Mouse (Mus musculus) layer of hippocampus, postnatal 25 days (tissue): ENCODE results near the gene Ldlrad1. TPM values are rescaled to one million over a fixed set of nuclear protein-coding genes. Genes with fewer than 3 reads are reported as not detected.

Source experiments
- DNase-seq, 2 experiments: peaks; one replicate each; pipeline ENCODE4 v3.0.0; 2022; ENCODE audit warnings: mixed read lengths in 2 of 2, low spot score in 1 of 2; ENCODE audit errors: extremely low spot score in 1 of 2
- total RNA-seq, 2 experiments: library from RNA; stranded (reverse); gene quantifications; 2 replicates each; pipeline ENCODE4 v1.2.3; 2021

Gene Ldlrad1
- total RNA-seq = not detected

- DNase-seq = no peak
Observed at GRCm38 (mm10) chr4:107208880-107209279, at the start of gene Ldlrad1. TSS of gene Ldlrad1 (plus strand) at chr4:107209180.

GRCm38 (mm10) chr4:107160181-107160580, 48.8 kb upstream of the Ldlrad1 start:
- no peak for DNase-seq

- no peak for DNase-seq
Observed at GRCm38 (mm10) chr4:107163341-107163740, 45.6 kb upstream of the Ldlrad1 start.

- DNase-seq = peak; percentile 39 to 66
Observed at GRCm38 (mm10) chr4:107163756-107164587, 45.0 kb upstream of the Ldlrad1 start.

DNA sequence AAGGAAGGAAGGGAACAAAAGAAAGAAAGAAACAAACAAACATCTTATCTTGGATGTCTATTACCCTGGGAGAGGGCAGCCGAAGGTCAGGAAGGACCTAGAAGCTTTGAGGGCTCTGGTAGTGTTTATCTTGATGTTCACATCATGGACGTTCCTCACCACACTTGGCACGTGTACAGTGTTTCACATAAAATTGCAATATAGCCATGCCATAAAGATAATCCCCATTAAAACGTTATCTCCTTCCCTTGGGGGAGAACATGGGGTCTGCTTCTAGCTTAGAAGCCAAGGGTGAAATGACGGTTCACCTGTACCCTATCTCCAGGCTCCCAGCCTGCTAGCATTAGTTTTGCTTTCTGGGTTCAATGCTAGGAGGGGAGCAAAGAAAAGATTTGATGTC, 42.3 kb upstream of the Ldlrad1 start:
- DNase-seq = no peak

DNA sequence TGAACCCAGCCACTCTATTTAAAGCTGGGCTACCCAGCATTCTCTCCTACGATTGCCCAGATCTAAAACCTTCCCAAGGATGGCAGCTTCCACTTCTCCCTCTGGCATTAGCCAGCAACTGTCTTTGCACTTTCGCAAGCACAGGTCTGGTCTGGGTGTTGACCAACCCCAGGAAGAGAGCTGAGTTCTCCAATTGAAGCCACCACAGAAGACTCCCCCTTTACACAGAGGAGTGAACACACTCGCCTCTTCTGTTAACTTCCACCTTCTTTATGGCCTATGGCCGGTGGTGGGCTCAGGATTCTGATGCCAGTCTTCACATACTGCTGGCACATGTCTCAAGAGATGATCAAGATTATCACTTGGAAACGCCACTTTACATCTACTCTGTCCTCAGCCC, 41.2 kb upstream of the Ldlrad1 start:
- no peak for DNase-seq

DNA sequence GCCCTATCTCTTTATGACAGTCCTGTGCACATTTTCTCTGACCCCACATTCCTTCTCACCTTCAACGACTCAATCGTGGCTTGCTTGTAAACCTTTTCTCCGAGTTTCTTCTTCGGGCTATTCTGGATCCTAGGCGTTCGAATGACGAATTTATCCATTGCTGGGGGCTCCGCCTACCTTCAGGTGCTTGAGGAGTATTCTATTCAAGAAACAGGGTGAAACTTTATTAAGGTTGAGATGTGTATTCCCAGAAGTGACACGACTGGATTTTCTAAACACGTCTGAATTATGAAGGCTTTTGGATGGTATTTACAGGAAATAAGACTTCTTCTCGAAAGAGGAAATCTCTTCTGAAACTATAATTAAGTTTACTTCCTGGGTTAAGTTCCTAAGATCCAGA, 31.5 kb upstream of the Ldlrad1 start:
- DNase-seq = no peak

DNA sequence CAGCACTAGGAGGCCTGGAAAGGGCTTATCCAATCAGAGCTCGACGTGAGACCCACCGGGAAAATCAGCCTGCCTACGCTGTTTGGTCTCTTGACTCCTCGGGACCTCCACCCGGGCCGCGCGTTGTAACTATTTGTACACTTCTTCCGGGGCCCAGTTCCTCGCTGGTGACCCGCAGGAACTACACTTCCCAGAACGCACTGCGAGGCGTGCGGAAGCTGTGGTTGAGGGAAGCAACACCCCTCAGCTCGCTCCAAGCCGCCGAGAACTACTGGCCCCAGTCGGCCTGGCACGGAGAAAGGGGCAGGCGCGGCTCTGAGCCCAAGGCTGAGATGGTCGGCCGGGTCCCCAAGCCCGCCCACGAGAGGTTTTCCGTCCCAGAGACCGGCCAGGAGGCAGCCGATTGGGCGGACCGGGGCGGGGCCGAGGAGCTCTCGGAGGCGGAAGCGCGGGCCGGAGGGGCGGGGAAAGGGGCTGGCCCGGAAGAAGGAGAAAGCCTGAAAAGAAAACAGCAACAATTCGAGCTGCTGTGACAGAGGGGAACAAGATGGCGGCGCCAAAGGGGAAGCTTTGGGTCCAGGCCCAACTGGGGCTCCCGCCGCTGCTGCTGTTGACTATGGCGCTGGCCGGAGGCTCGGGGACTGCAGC, 30.7 kb upstream of the Ldlrad1 start, which contains the start of gene Tmem59:
Gene Tmem59, plus strand, starts transcription at position 218 of the 648 bp plus-strand sequence.
- DNase-seq = peak; percentile 78 to 95

DNA sequence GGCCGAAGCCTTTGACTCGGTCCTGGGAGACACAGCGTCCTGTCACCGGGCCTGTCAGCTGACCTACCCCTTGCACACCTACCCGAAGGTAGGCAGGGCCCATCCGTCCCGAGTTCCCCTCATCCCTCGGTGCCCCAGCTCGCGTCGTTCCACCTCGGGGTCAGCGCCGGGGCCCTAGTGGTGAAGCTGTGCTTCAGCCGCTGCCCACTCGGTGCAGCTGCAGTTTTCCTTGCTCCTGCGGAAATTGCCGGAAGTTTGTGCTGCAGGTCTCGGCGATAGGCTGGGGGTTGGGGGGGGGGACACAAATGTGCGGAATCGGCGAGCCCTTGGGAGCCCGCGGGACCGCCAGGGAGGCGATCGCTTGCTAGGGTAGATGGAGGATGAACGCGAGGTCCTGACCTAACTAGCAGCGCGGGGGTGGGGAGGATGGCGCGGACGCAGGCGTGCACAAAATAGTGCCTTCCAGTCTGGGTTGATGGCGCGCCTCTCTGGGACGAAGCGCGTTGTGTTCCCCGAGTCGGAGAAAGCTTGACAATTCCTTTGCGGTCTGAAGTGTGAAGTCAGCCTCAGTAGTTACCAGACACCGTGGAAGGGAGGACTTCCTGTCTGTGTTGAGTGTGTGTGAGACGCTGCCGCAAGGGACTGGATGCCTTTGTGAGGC, 30.0 kb upstream of the Ldlrad1 start, which contains the start of gene Tceanc2:
Gene Tceanc2, minus strand, starts transcription at position 287 of the 661 bp plus-strand sequence.
- peak; percentile 31 to 36 for DNase-seq

DNA sequence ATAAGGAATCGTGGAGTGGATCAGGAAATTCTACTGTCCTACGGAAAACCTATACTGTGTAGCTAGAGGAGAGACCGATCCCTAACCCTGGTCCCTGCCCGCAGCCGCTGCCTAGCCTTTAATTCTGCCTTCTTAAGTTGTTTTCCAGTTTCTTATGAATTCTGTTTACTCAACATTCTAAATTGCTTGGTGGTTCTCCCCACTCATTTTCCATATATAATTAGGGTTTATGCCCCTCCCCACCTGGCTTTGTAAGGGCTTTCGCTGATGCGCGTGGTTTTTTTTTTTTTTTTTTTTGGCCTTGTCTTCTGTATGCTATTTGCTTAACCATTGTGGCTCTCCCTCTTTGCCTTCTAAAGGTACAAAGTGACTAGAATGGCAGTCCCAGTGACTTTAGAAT, 29.4 kb upstream of the Ldlrad1 start:
- no peak for DNase-seq

- no peak for DNase-seq
Observed at GRCm38 (mm10) chr4:107180746-107181145, 28.2 kb upstream of the Ldlrad1 start.

DNA sequence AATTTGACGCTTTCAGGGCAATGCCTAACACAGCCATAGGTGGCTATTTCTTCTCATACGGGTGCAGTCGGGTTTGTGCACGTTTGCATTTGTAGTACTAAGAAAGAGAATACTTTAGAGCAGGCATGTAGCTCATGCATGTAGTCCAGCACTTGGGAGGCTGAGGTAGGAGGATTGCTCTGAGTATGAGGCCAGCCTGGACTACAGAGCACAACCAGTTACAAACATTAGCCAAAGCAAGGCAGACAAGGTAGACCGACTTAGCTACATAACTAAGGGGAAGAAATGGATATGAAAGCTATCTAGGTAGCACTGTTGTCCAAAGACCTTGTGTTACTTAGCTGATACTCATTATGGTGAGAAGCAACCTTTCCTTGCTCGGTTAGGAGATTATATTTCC, 27.1 kb upstream of the Ldlrad1 start:
- no peak for DNase-seq

DNA sequence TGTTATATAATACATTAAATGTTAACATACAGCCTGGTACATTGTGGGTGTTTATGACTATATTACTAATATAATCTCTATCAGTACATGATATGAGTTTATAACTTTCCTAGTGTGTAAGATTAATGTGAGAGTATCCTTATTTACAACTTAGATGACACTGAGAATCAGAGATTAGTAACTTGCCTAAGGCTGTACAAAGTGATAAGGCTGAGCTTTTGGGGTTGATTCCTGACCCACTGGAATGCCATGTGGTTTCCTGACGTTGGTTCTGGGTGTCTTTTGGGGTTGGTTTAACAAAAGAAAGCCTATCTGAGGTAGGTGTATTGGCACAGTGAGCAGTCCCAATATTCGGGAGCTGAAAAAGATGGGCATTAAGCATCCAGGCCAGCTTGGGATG, 26.2 kb upstream of the Ldlrad1 start:
- DNase-seq = no peak

- no peak for DNase-seq
Observed at GRCm38 (mm10) chr4:107183203-107183602, 25.8 kb upstream of the Ldlrad1 start.

DNA sequence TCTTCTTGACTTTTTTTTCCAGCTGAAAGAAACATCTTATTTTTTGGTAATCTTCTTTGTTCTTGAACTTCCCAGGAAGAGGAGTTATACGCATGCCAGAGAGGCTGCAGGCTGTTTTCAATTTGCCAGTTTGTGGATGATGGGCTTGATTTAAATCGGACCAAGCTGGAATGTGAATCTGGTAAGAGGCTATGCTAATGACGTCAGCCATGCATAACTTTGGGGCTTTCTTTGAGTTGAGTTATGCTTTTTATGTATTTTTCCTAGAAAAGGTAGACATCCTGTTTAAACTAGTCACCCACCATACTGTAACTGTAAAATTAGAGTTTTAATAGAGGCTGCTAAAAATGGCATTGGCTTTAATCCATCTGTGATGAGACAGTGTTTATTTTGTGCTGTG, 23.3 kb upstream of the Ldlrad1 start:
- DNase-seq = no peak

DNA sequence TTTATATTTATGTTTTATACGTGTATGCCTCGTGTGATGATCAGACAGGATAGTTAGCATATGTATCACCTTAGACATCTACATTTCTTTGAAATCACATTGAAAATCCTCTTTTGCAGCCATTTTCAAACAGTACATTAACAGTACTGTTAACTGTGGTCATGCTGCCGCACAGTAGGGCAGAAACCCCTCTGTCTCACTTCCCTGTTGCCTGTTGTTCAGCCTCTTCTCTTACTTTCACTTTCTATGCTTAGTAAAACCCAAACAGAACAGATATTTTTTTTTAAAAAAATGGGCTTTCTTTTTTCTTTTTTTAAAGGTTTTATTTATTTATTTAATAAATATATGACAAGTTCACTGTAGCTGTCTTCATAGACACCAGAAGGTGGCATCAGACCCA, 15.1 kb upstream of the Ldlrad1 start:
- DNase-seq = no peak

- no peak for DNase-seq
Observed at GRCm38 (mm10) chr4:107196454-107196853, 12.5 kb upstream of the Ldlrad1 start.

GRCm38 (mm10) chr4:107198072-107198471, 10.9 kb upstream of the Ldlrad1 start:
- no peak for DNase-seq

- no peak for DNase-seq
Observed at GRCm38 (mm10) chr4:107201779-107202178, 7.2 kb upstream of the Ldlrad1 start.

DNA sequence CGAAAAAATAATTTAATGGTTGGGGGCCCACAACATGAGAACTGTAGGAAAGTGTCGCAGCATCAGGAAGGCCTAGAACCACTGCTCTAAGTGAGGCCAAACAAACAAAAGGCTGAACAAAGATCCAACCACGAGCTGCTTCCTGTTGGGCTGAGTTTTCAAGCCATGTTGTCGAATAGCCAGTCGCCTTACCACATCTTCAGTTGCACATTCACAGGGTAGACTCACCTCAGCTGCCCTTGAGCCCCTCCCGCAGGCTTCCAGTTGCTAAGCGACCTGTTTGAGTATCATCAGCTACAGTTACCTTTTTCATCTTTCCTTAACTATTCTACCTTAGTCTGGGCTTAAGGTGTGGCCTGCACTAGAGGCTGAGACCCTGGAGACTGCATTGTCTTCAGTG, 6.0 kb upstream of the Ldlrad1 start:
- DNase-seq = no peak

DNA sequence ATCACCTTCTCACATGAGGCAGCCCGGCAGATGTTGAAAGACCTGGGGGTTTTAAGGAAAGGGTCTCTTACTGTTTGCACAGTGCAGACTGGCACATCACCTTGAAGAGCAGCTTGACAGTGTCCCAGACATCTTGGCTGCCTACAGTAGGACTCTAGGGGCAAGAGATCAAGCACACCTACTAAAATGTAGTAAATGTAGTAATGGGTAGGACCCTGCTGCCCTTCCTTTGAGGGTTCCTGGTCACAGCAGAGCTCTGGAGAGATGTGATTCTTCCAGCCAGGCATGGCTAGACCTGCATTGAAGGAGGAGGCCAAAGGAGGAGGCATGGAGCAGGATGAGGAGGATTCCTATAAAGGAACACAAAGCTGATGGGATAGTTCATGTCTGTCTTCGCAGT, 2.0 kb upstream of the Ldlrad1 start:
- no peak for DNase-seq
